Mouse (Mus musculus) spleen, postnatal 4 days (tissue): Measurements from ENCODE around the gene Arrdc4.

Experiments used
- DNase-seq, 2 experiments: peaks; one replicate each; pipeline ENCODE4 v3.0.0; 2022; ENCODE audit warnings: low spot score in 2 of 2

Gene Arrdc4

GRCm38 (mm10) chr7:68748761-68749635 is at the start of gene Arrdc4:
Gene Arrdc4, minus strand, starts transcription at chr7:68749241.
- DNase-seq = peak; percentile 87 to 89

- DNase-seq = no peak
Measured at GRCm38 (mm10) chr7:68795578-68795977, 46.5 kb upstream of the Arrdc4 start.

- DNase-seq = no peak
Measured at GRCm38 (mm10) chr7:68788711-68789110, 39.7 kb upstream of the Arrdc4 start.

- DNase-seq = no peak
Measured at GRCm38 (mm10) chr7:68771757-68772094, 22.7 kb upstream of the Arrdc4 start.

- no peak for DNase-seq
Measured at GRCm38 (mm10) chr7:68770894-68771756, 22.1 kb upstream of the Arrdc4 start.

- DNase-seq = no peak
Measured at GRCm38 (mm10) chr7:68765926-68766325, 16.9 kb upstream of the Arrdc4 start.

GRCm38 (mm10) chr7:68759148-68759724 is 10.2 kb upstream of the Arrdc4 start:
- peak in 1 of 2 experiments; percentile 27 for DNase-seq

- DNase-seq = no peak
Measured at GRCm38 (mm10) chr7:68756656-68757204, 7.7 kb upstream of the Arrdc4 start.

- DNase-seq = no peak
Measured at GRCm38 (mm10) chr7:68749919-68750318, 878 bp upstream of the Arrdc4 start.

- no peak for DNase-seq
Measured at GRCm38 (mm10) chr7:68748361-68748760, 680 bp downstream of the Arrdc4 start.

- no peak for DNase-seq
Measured at GRCm38 (mm10) chr7:68744616-68745015, 4.4 kb downstream of the Arrdc4 start.

- DNase-seq = no peak
Measured at GRCm38 (mm10) chr7:68744206-68744605, 4.8 kb downstream of the Arrdc4 start.

- DNase-seq = no peak
Measured at GRCm38 (mm10) chr7:68740763-68741162, 8.3 kb downstream of the Arrdc4 start.

- DNase-seq = no peak
Measured at GRCm38 (mm10) chr7:68738676-68739399, 10.2 kb downstream of the Arrdc4 start.

- DNase-seq = no peak
Measured at GRCm38 (mm10) chr7:68726380-68726779, 22.7 kb downstream of the Arrdc4 start.

- DNase-seq = no peak
Measured at GRCm38 (mm10) chr7:68724711-68725110, 24.3 kb downstream of the Arrdc4 start.

- no peak for DNase-seq
Measured at GRCm38 (mm10) chr7:68721520-68721919, 27.5 kb downstream of the Arrdc4 start.

- DNase-seq = no peak
Measured at GRCm38 (mm10) chr7:68717988-68718387, 31.1 kb downstream of the Arrdc4 start.

- no peak for DNase-seq
Measured at GRCm38 (mm10) chr7:68717498-68717897, 31.5 kb downstream of the Arrdc4 start.

- no peak for DNase-seq
Measured at GRCm38 (mm10) chr7:68716926-68717325, 32.1 kb downstream of the Arrdc4 start.

- no peak for DNase-seq
Measured at GRCm38 (mm10) chr7:68712928-68713327, 36.1 kb downstream of the Arrdc4 start.
